Mouse (Mus musculus): ENCODE measurements around the gene Arhgef15.
A peak's percentile ranks its signal among the peaks of the same experiment; 100 is the strongest.
"Not testable (repeated sequence)": the region's sequence is repeated elsewhere in the genome, so short reads cannot be mapped to it uniquely, and the experiment has no call there.

Arhgef15 gene

DNA sequence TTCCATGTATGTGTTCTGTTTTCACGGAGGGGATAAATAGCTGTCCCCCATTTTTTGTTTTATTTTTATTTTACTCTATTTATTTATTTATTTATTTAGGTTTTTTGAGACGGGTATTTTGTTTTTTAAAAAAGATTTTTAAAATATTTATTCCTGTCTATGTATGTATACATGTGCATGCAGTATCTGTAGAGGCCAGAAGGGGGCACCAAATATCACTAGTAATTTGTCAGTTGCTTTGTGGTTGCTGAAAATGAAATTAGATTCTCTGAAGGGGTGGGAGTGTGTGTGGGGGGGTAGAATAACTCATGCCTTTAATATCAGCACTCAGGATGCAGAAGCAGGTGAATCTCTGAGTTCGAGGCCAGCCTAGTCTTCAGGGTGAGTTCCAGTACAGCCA, 8.6 kb upstream of the Arhgef15 start:
- peak; percentile 84 for DNase-seq (ENCODE audit: low read depth, low spot score)

DNA sequence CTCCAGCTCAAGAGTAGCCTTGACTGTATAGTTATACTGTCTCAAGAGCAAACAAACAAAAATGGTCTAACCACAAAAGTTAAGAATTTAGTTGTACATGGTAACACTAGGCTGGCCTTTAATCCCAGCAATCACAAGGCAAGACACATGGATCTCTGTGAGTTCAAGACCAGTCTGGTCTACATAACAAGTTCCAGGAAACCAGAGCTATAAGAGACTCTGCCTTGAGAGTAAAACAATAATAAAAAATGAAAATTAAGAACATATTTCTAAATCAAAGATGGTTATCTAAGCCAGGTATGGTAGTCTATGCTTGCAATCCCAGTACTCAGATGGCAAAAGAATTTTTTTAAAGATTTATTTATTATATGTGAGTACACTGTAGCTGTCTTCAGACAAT, 7.8 kb upstream of the Arhgef15 start:
- DNase-seq (ENCODE audit: low read depth, low spot score) = no peak

DNA sequence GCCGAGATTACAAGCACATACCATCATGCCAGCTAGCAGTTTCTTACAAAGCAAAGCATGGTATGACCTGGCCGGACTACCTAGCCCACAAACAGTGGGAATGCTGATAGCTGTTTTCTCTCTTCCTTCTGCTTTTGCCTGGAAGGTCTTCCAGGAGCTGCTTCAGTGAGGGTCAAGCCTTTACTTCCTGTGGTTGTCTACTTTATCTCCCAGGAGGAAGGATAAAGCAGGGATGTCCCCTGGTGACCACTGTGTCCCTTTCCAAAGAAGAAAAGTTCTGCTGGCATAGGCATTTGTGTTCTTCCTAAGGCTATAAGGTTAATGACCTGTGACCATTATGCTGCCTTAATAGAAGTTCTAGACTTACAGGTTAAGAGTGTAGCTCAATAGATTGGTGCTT, 6.1 kb upstream of the Arhgef15 start:
- no peak for DNase-seq (ENCODE audit: low read depth, low spot score)

GRCm38 (mm10) chr11:68962159-68962558, 4.9 kb upstream of the Arhgef15 start:
- not testable (repeated sequence) for DNase-seq (ENCODE audit: low read depth, low spot score)

- no peak for DNase-seq (ENCODE audit: low read depth, low spot score)
These were observed 4.3 kb upstream of the Arhgef15 start for GRCm38 (mm10) chr11:68961596-68961995.

DNA sequence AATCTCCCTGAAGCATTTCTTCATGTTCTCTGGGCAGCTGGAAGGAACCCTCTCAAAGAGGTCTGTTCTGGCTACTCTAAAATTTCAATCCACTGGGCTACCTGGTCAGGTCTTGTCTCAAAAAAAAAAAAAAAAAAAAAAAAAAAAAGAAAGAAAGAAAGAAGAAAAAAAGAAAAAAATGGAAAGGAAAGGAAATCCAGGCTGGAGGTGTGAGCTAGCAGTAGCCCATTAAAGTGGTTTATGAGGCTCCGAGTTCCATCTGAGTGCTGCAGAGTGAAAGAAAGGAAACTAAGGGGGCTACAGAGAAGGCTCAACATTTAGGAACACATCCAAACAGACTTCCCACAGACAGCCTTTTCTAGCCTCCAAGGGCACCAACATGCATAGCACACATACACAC, 691 bp upstream of the Arhgef15 start:
- no peak for DNase-seq (ENCODE audit: low read depth, low spot score)

DNA sequence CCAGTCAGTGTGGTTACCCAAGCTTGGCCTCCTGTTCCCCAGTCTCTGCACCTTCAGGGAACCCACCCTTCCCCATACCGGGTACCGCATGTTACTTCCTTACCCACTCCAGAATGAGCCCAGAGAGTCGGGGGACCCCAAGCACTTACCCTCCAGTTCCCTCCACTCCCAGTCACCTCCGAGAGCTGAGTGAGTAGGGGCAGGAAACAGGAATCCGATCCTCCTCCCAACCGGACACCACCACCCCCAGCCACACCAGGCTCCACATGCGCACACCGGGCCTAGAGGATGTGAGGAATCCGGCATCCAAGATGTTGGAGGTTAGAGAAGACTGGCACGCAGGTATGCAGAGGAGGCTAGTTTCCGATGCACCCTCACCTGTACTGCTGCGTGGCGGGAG, 583 bp downstream of the Arhgef15 start:
- DNase-seq (ENCODE audit: low read depth, low spot score) = no peak

- no peak for DNase-seq (ENCODE audit: low read depth, low spot score)
These were observed 1.2 kb downstream of the Arhgef15 start for GRCm38 (mm10) chr11:68956107-68956506.

GRCm38 (mm10) chr11:68955473-68955872, 1.8 kb downstream of the Arhgef15 start:
- DNase-seq (ENCODE audit: low read depth, low spot score) = no peak

DNA sequence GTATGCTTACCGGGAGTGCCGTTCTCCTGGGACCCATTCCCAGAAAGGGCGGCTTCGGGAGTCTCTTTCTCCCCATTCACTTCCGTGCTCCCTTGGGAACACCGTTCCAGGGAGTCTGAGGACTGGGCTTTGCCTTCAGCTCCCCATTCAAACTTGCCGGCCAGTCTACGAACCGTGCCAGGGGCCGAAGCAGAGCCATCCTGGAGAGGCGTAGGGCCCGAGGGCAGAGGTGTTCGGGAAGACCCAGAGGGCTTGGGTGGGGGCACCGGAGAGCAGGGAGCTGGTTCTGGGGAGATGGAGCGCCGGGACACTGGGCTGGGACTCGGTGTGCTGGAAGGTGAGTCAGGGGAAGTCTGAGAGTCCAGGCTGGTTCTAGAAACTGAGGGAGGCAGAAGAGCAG, 2.9 kb downstream of the Arhgef15 start:
- DNase-seq (ENCODE audit: low read depth, low spot score) = no peak

- no peak for DNase-seq (ENCODE audit: low read depth, low spot score)
These were observed 3.4 kb downstream of the Arhgef15 start for GRCm38 (mm10) chr11:68953903-68954302.

DNA sequence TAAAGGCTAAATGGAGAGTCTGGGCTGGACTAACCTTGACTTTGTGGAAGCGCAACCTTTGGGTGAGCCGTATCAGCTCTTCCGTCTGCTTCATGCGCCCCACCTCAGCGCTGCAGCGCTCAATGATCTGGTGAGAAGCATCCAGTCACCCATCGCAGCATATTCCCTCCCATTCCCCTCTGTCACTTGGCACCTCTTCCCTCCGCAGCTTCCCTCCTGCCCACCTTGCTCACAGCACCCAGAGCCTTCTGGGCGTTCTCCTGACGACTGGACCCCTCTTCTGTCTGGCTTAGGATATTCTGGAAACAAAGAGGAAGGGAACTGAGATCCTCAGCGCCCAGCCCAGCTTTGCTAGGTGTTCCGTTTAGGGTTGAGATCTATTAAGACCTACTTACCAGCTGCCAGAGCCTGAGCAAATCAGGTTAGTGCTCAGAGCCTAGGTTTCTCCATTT, 9.7 kb downstream of the Arhgef15 start:
- no peak for DNase-seq (ENCODE audit: low read depth, low spot score)

GRCm38 (mm10) chr11:68946806-68947440, 10.4 kb downstream of the Arhgef15 start:
- no peak for DNase-seq (ENCODE audit: low read depth, low spot score)

GRCm38 (mm10) chr11:68946001-68946400, 11.3 kb downstream of the Arhgef15 start:
- no peak for DNase-seq (ENCODE audit: low read depth, low spot score)

DNA sequence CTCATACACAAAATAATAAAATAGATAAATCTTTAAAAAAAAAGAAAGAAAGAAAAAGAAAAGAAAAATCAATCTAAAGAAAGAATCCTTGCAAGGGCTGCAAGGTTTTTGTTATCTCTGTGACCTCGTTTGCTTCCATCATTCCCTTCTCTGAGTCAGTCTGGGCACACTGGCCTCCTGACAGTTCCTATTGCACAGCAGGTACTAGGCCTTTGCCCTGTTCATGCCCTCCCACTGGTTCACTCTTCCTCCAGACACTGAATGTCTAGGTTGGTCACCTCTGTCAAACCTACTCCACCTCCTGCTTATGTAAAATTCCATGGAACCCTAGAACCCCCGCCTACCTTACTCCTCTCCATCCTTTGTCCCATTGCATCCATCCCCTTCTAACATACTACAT, 12.0 kb downstream of the Arhgef15 start:
- no peak for DNase-seq (ENCODE audit: low read depth, low spot score)

GRCm38 (mm10) chr11:68942731-68943130, 14.5 kb downstream of the Arhgef15 start:
- DNase-seq (ENCODE audit: low read depth, low spot score) = no peak

- no peak for DNase-seq (ENCODE audit: low read depth, low spot score)
These were observed 16.8 kb downstream of the Arhgef15 start for GRCm38 (mm10) chr11:68940516-68940915.

GRCm38 (mm10) chr11:68939451-68940304, 17.6 kb downstream of the Arhgef15 start:
- DNase-seq (ENCODE audit: low read depth, low spot score) = peak; percentile 88

DNA sequence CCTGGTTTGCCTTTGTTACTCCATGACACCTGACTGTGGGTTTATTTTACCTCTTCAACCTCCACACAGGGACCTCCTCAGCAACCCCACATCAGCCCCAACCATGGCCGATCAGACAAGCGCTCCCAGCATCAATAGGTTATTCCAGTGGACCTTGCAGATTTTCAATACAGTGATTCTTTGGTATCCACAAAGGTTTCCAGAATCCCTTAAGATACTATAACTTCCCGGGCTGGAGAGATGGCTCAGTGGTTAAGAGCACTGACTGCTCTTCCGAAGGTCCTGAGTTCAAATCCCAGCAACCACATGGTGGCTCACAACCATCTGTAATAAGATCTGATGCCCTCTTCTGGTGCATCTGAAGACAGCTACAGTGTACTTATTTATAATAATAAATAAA, 20.3 kb downstream of the Arhgef15 start:
- not testable (repeated sequence) for DNase-seq (ENCODE audit: low read depth, low spot score)

DNA sequence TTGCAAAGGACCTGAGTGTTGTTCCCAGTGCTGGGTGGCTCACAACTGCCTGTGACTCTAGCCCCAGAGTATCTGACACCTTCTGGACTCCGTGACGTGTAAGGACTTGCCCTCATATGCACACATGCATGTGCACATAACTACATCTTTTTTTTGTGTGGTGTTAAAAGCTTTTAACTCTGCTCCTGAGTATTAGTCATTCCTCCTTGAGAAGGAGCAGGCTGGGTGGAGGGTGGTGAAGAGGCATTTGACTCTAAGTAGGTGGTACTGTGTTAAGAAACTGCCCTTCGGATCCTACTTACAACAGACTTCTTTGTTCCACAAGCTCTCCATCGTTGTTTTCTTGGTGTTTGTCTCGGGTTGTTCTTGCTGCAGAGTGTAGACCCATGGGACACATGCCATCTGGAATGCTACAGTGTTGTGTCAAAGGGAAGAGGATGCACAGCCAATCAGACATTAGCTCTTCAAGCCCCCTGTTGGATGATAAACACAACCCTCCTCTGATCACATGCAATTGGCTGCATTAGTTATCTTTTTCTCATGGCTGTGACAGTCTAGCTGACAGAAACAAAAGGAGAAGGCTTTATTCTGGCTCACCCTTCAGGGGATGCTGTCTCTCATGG, 23.3 kb downstream of the Arhgef15 start:
- no peak for DNase-seq (ENCODE audit: low read depth, low spot score)

DNA sequence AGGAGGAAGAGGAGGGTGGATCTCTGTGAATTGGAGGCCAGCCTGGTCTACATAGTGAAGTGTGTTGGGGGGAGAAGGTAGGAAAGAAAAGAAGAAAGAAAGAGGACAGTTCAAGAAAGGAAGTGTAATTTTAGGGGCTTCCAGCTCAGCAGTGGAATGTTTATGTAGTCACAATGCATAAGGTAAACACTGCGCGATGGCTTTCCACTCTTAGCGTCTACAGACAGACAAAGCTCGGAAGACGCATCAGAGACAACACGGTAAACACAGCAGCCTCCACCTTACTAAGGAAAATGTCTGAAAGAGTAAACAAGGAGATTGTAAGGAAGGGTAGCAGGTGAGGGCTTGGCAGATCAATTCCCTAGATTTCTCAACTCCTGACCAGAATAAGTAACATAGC, 27.3 kb downstream of the Arhgef15 start:
- DNase-seq (ENCODE audit: low read depth, low spot score) = no peak

DNA sequence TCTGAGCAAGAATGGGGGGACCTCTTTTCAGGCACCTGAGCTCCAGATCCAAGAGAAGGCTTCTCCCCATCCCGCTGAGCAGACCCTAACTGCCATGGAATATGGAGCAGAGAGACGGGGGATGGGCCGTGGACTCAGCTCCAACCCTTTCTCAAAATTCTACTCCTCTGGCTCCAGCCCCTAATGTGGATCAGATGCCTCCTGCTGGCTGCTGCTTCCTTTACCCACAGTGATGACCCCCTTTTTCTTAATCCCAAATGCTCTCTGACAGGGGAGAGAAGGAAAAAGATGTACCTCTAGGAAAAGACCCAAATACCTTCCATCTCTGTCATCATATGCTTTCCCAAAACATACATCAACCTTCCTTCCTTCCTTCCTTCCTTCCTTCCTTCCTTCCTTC, 30.3 kb downstream of the Arhgef15 start, which contains the start of gene Odf4:
Odf4 (minus strand) TSS at position 101 of the 400 bp plus-strand sequence.
- DNase-seq (ENCODE audit: low read depth, low spot score) = no peak
